16 mouse cellular contexts compared by ENCODE assay signal in genomic region chr6:128036597-128036996, GRCm38 (mm10).
A peak's percentile ranks its signal among the peaks of the same experiment; 100 is the strongest.
DNase-seq lines count a peak whose midpoint lies in the region; ATAC-seq and TF ChIP-seq lines count a peak whose summit lies in the region.
"Had no signal": no experiment of that assay in that cellular context is flagged by ENCODE, and none has a peak within 500 bp of the region (broad histone marks: within the 10 kb centered on the region; RNA-seq: fewer than 3 reads in every experiment).

No protein-coding gene starts in this region.

- H3K79me2 ChIP-seq in heart, adult 2 months (replicated peaks; ENCODE audit: control insufficient read depth, insufficient read depth, low read length) = no peaks in the 10 kb centered on the region

- ATAC-seq in heart, embryonic 11.5 days (replicated peaks; ENCODE audit: insufficient number of reproducible peaks, low FRiP score, low TSS enrichment) = no peak
- no peak for ATAC-seq in heart, embryonic 16.5 days (replicated peaks; ENCODE audit: extremely low read depth, insufficient read depth, low FRiP score)

- 77% methylated on average over 9 of the region's 9 CpGs for WGBS in cerebellum, adult 2 months
- WGBS in heart, embryonic 11.5 days (ENCODE audit: insufficient replicate concordance) = 71% methylated on average over 9 of the region's 9 CpGs
- 79% methylated on average over 9 of the region's 9 CpGs for WGBS in heart, adult 2 months
- 71% methylated on average over 9 of the region's 9 CpGs for WGBS in heart, embryonic 16.5 days

- intact Hi-C loops in heart, adult 2 months (cut with DNase I) = no loop called here
- intact Hi-C loops in heart, postnatal 14 days (cut with DNase I) = no loop called here

- H3K4me2 ChIP-seq in heart, embryonic 11.5 days = peak overlapping the region; percentile 98
- no peak overlapping the region for H3K4me2 ChIP-seq in heart, embryonic 16.5 days (ENCODE audit: low read depth, low read length)

- TF ChIP-seq CTCF in cerebellum, adult 2 months (IDR thresholded peaks at IDR 0.05; ENCODE audit: borderline replicate concordance, insufficient read depth, low read depth, low read length) = no peak
- no peak for TF ChIP-seq CTCF in heart, adult 2 months (IDR thresholded peaks at IDR 0.05)

- no peak overlapping the region for H3K4me3 ChIP-seq in cerebellum, adult 2 months (replicated peaks; ENCODE audit: insufficient read depth, low read depth, low read length)
- H3K4me3 ChIP-seq in heart, embryonic 11.5 days (ENCODE audit: low read depth, low read length) = no peak overlapping the region
- no peak overlapping the region for H3K4me3 ChIP-seq in heart, adult 2 months
- H3K4me3 ChIP-seq in heart, embryonic 16.5 days (ENCODE audit: low read length) = no peak overlapping the region

- no peaks in the 10 kb centered on the region for H3K36me3 ChIP-seq in heart, embryonic 11.5 days (ENCODE audit: control insufficient read depth, insufficient read depth, low read length)
- H3K36me3 ChIP-seq in heart, adult 2 months (ENCODE audit: control insufficient read depth, insufficient read depth, low read length) = no peaks in the 10 kb centered on the region
- H3K36me3 ChIP-seq in heart, embryonic 16.5 days (ENCODE audit: control insufficient read depth, insufficient read depth) = no peaks in the 10 kb centered on the region
- H3K36me3 ChIP-seq: embryonic facial prominence, embryonic 10.5 days; hindbrain, embryonic 13.5 days had no signal

- no peaks in the 10 kb centered on the region for H3K9me3 ChIP-seq in heart, embryonic 11.5 days (replicated peaks; ENCODE audit: control insufficient read depth, low read length)
- no peaks in the 10 kb centered on the region for H3K9me3 ChIP-seq in heart, embryonic 16.5 days (replicated peaks; ENCODE audit: control insufficient read depth, low read length)
- H3K9me3 ChIP-seq: embryonic facial prominence, embryonic 10.5 days; forebrain, embryonic 13.5 days; hindbrain, embryonic 13.5 days had no signal

- H3K27me3 ChIP-seq in cerebellum, adult 2 months (ENCODE audit: control insufficient read depth, insufficient read depth, low read length) = no peaks in the 10 kb centered on the region
- no peaks in the 10 kb centered on the region for H3K27me3 ChIP-seq in heart, embryonic 11.5 days (ENCODE audit: control insufficient read depth, insufficient read depth, low read length)
- no peaks in the 10 kb centered on the region for H3K27me3 ChIP-seq in heart, adult 2 months (ENCODE audit: control insufficient read depth, insufficient read depth, low read length)
- no peaks in the 10 kb centered on the region for H3K27me3 ChIP-seq in heart, embryonic 16.5 days (ENCODE audit: control insufficient read depth, insufficient read depth, low read length)

- H3K9ac ChIP-seq in heart, embryonic 11.5 days (ENCODE audit: low read depth, low read length) = no peak overlapping the region
- no peak overlapping the region for H3K9ac ChIP-seq in heart, adult 2 months (ENCODE audit: low read depth, low read length)
- H3K9ac ChIP-seq in heart, embryonic 16.5 days (ENCODE audit: low read length) = 0 out of 2 replicates have a peak overlapping the region, but pooled peaks have one; percentile 17

- no peak for TF ChIP-seq EP300 in heart, adult 2 months (IDR thresholded peaks at IDR 0.05; ENCODE audit: insufficient read depth, low read depth, low read length)

- peak overlapping the region; percentile 16; the same call in 1 of the 2 replicates for H3K27ac ChIP-seq in cerebellum, adult 2 months (ENCODE audit: insufficient read depth, low read length)
- peak overlapping the region; percentile 13; the same call in 1 of the 2 replicates for H3K27ac ChIP-seq in heart, embryonic 11.5 days (ENCODE audit: low read depth, low read length)
- H3K27ac ChIP-seq in heart, adult 2 months = no peak overlapping the region
- no peak overlapping the region for H3K27ac ChIP-seq in heart, embryonic 16.5 days (ENCODE audit: low read length)
- H3K27ac ChIP-seq: forebrain, embryonic 13.5 days had no signal

- no peak for TF ChIP-seq POLR2A in cerebellum, adult 2 months (IDR thresholded peaks at IDR 0.05; ENCODE audit: borderline replicate concordance, insufficient read depth, low read length)
- TF ChIP-seq POLR2A in heart, adult 2 months (IDR thresholded peaks at IDR 0.05; ENCODE audit: insufficient read depth, low read depth, low read length) = no peak

- H3K4me1 ChIP-seq in cerebellum, adult 2 months (ENCODE audit: control insufficient read depth, insufficient read depth, low read length) = peaks cover 12% of the 10 kb centered on the region
- peaks cover 55% of the 10 kb centered on the region for H3K4me1 ChIP-seq in heart, embryonic 11.5 days (ENCODE audit: control insufficient read depth, insufficient read depth, low read length)
- peaks cover 4% of the 10 kb centered on the region for H3K4me1 ChIP-seq in heart, adult 2 months (ENCODE audit: control insufficient read depth, insufficient read depth, low read length)
- H3K4me1 ChIP-seq in heart, embryonic 16.5 days (ENCODE audit: control insufficient read depth, insufficient read depth, low read length) = peaks cover 55% of the 10 kb centered on the region

- peak in 1 of 2 experiments; percentile 49 for DNase-seq in cerebellum, adult 2 months
- no peak for DNase-seq in cerebellum, postnatal 36 days
- DNase-seq in heart, adult 2 months = no peak
- DNase-seq in heart, postnatal 14 days = no peak
- DNase-seq in testis, postnatal 14 days (ENCODE audit: low spot score) = peak; percentile 24
- no peak for DNase-seq in testis, postnatal 10 days (ENCODE audit: low spot score)
- DNase-seq: adrenal gland, postnatal 14 days; forebrain, postnatal 0 days; gastrocnemius, postnatal 14 days; kidney, adult 11 months; kidney, adult 9 months had no signal

Comparison
In these comparisons a context has a peak if more than half of its experiments do, and no peak if none do; other contexts are left out.
1. H3K27ac ChIP-seq: peak in cerebellum, adult 2 months (single experiment) and heart, embryonic 11.5 days (single experiment); none in heart, adult 2 months (single experiment) and heart, embryonic 16.5 days (single experiment).